ENCODE assay signal across 17 mouse cellular contexts in genomic region chr11:114513446-114513845, GRCm38 (mm10).
DNase-seq lines count a peak whose midpoint lies in the region; ATAC-seq and TF ChIP-seq lines count a peak whose summit lies in the region.
"Had no signal": no experiment of that assay in that cellular context is flagged by ENCODE, and none has a peak within 500 bp of the region (broad histone marks: within the 10 kb centered on the region; RNA-seq: fewer than 3 reads in every experiment).

No protein-coding gene starts in this region.

- WGBS in kidney, adult 2 months: 14% methylated on average over 5 of the region's 5 CpGs
- WGBS in kidney, embryonic 16.5 days: 11% methylated on average over 5 of the region's 5 CpGs
- 18% methylated on average over 5 of the region's 5 CpGs for WGBS in lung, embryonic 14.5 days
- 19% methylated on average over 5 of the region's 5 CpGs for WGBS in lung, postnatal 0 days

- no peaks in the 10 kb centered on the region for H3K36me3 ChIP-seq in kidney, adult 2 months (ENCODE audit: control insufficient read depth, insufficient read depth, low read length)
- no peaks in the 10 kb centered on the region for H3K36me3 ChIP-seq in kidney, embryonic 16.5 days (ENCODE audit: insufficient read depth, low read length)
- H3K36me3 ChIP-seq in lung, embryonic 14.5 days (ENCODE audit: insufficient read depth): no peaks in the 10 kb centered on the region
- no peaks in the 10 kb centered on the region for H3K36me3 ChIP-seq in lung, postnatal 0 days (ENCODE audit: insufficient read depth, low read length)
- H3K36me3 ChIP-seq: embryonic facial prominence, embryonic 10.5 days; heart, embryonic 10.5 days; hindbrain, embryonic 12.5 days had no signal

- H3K9me3 ChIP-seq in kidney, embryonic 16.5 days (ENCODE audit: low read length): no peaks in the 10 kb centered on the region
- no peaks in the 10 kb centered on the region for H3K9me3 ChIP-seq in lung, embryonic 14.5 days (ENCODE audit: low read depth, low read length)
- H3K9me3 ChIP-seq in lung, postnatal 0 days (ENCODE audit: low read length): no peaks in the 10 kb centered on the region
- H3K9me3 ChIP-seq: embryonic facial prominence, embryonic 10.5 days; forebrain, embryonic 13.5 days; heart, embryonic 10.5 days; hindbrain, embryonic 12.5 days had no signal

- no peak overlapping the region for H3K9ac ChIP-seq in kidney, embryonic 16.5 days (replicated peaks; ENCODE audit: low read length)
- no peak overlapping the region for H3K9ac ChIP-seq in lung, embryonic 14.5 days
- no peak overlapping the region for H3K9ac ChIP-seq in lung, postnatal 0 days (replicated peaks; ENCODE audit: low read depth)
- H3K9ac ChIP-seq: forebrain, embryonic 13.5 days; hindbrain, embryonic 12.5 days had no signal

- no peak for TF ChIP-seq CTCF in kidney, adult 2 months (conservative IDR thresholded peaks at IDR 0.05; ENCODE audit: insufficient read depth, insufficient read length, low read depth, low read length)
- no peak for TF ChIP-seq CTCF in lung, embryonic 14.5 days (IDR thresholded peaks at IDR 0.05; ENCODE audit: low read depth)
- no peak for TF ChIP-seq CTCF in lung, postnatal 0 days (IDR thresholded peaks at IDR 0.05)

- ATAC-seq in kidney, embryonic 16.5 days (ENCODE audit: low FRiP score, low TSS enrichment): no peak
- ATAC-seq in lung, embryonic 14.5 days (ENCODE audit: insufficient read depth): peak; percentile 56
- no peak for ATAC-seq in lung, postnatal 0 days
- ATAC-seq: activated CD4-positive, CD25-positive, alpha-beta regulatory T cell, adult 4 months; forebrain, embryonic 13.5 days had no signal

- H3K27ac ChIP-seq in kidney, adult 2 months (ENCODE audit: insufficient read depth, low read depth, low read length): no peak overlapping the region
- no peak overlapping the region for H3K27ac ChIP-seq in kidney, embryonic 16.5 days (ENCODE audit: low read length)
- H3K27ac ChIP-seq in lung, embryonic 14.5 days (ENCODE audit: low read depth): no peak overlapping the region
- no peak overlapping the region for H3K27ac ChIP-seq in lung, postnatal 0 days (ENCODE audit: low read length)
- H3K27ac ChIP-seq: embryonic facial prominence, embryonic 10.5 days; forebrain, embryonic 13.5 days; heart, embryonic 10.5 days; hindbrain, embryonic 12.5 days had no signal

- no peaks in the 10 kb centered on the region for H3K27me3 ChIP-seq in kidney, adult 2 months (replicated peaks; ENCODE audit: control insufficient read depth, insufficient read depth, low read length)
- peaks cover 4% of the 10 kb centered on the region; the same call in 1 of the 2 replicates for H3K27me3 ChIP-seq in kidney, embryonic 16.5 days (ENCODE audit: insufficient read depth, low read length)
- no peaks in the 10 kb centered on the region for H3K27me3 ChIP-seq in lung, embryonic 14.5 days (ENCODE audit: insufficient read depth, low read length)
- no peaks in the 10 kb centered on the region for H3K27me3 ChIP-seq in lung, postnatal 0 days (replicated peaks; ENCODE audit: insufficient read depth, low read length)

- H3K4me1 ChIP-seq in kidney, adult 2 months (ENCODE audit: control insufficient read depth, insufficient read depth, low read length): no peaks in the 10 kb centered on the region
- no peaks in the 10 kb centered on the region for H3K4me1 ChIP-seq in kidney, embryonic 16.5 days (ENCODE audit: insufficient read depth, low read length)
- no peaks in the 10 kb centered on the region for H3K4me1 ChIP-seq in lung, embryonic 14.5 days (ENCODE audit: insufficient read depth)
- H3K4me1 ChIP-seq in lung, postnatal 0 days (ENCODE audit: insufficient read depth, low read depth, low read length): no peaks in the 10 kb centered on the region

- TF ChIP-seq POLR2A in kidney, adult 2 months (IDR thresholded peaks at IDR 0.05; ENCODE audit: low read depth, low read length): no peak

- no peak for TF ChIP-seq EP300 in lung, postnatal 0 days (IDR thresholded peaks at IDR 0.05)

- peak; percentile 43 for DNase-seq in kidney, adult 2 months
- peak; percentile 57 for DNase-seq in lung, embryonic 14.5 days
- no peak for DNase-seq in lung, postnatal 0 days (ENCODE audit: low spot score)
- peak; percentile 39 for DNase-seq in retina, postnatal 1 day
- no peak for DNase-seq in retina, embryonic 14.5 days (ENCODE audit: low spot score)
- DNase-seq: cerebellum, adult 2 months; cerebellum, postnatal 10 days; gastrocnemius, postnatal 36 days; heart, adult 18-20 months; heart, postnatal 10 days; heart, postnatal 4 days had no signal

- no peak overlapping the region for H3K4me3 ChIP-seq in kidney, adult 2 months (ENCODE audit: insufficient read depth, low read depth, low read length)
- H3K4me3 ChIP-seq in kidney, embryonic 16.5 days (ENCODE audit: low read length): no peak overlapping the region
- H3K4me3 ChIP-seq in lung, embryonic 14.5 days (ENCODE audit: low read depth, low read length): no peak overlapping the region
- no peak overlapping the region for H3K4me3 ChIP-seq in lung, postnatal 0 days (ENCODE audit: low read depth, low read length)
- H3K4me3 ChIP-seq: embryonic facial prominence, embryonic 10.5 days; forebrain, embryonic 13.5 days; heart, embryonic 10.5 days; hindbrain, embryonic 12.5 days had no signal

- no peak overlapping the region for H3K4me2 ChIP-seq in kidney, embryonic 16.5 days (replicated peaks; ENCODE audit: low read depth, low read length)
- no peak overlapping the region for H3K4me2 ChIP-seq in lung, embryonic 14.5 days
- no peak overlapping the region for H3K4me2 ChIP-seq in lung, postnatal 0 days (replicated peaks; ENCODE audit: low read depth, low read length)
- H3K4me2 ChIP-seq: forebrain, embryonic 13.5 days; hindbrain, embryonic 12.5 days had no signal

Comparison
In these comparisons a context has a peak if more than half of its experiments do, and no peak if none do; other contexts are left out.
1. DNase-seq: peak in kidney, adult 2 months (single experiment), lung, embryonic 14.5 days (single experiment) and retina, postnatal 1 day (single experiment); none in lung, postnatal 0 days (single experiment) and retina, embryonic 14.5 days (single experiment).